Mouse (Mus musculus): ENCODE results near the gene Tcp11l2.

Tcp11l2 gene

GRCm38 (mm10) chr10:84608361-84608760 lies 31.9 kb downstream of the Tcp11l2 start:
- DNase-seq = peak; percentile 55

- peak; percentile 88 for DNase-seq
Observed at GRCm38 (mm10) chr10:84610324-84610723, 33.9 kb downstream of the Tcp11l2 start.

GRCm38 (mm10) chr10:84610783-84611182 lies 34.4 kb downstream of the Tcp11l2 start:
- peak; percentile 71 for DNase-seq

GRCm38 (mm10) chr10:84611664-84612063 lies 35.2 kb downstream of the Tcp11l2 start:
- peak; percentile 15 for DNase-seq

- peak; percentile 28 for DNase-seq
Observed at GRCm38 (mm10) chr10:84612281-84612680, 35.9 kb downstream of the Tcp11l2 start.

- DNase-seq = peak; percentile 84
Observed at GRCm38 (mm10) chr10:84613366-84613765, 36.9 kb downstream of the Tcp11l2 start.

- DNase-seq = peak; percentile 86
Observed at GRCm38 (mm10) chr10:84615076-84615475, 38.6 kb downstream of the Tcp11l2 start.

- DNase-seq = peak; percentile 99
Observed at GRCm38 (mm10) chr10:84621826-84622790, 45.7 kb downstream of the Tcp11l2 start, which contains the start of gene Polr3b. Gene Polr3b (plus strand): TSS chr10:84622292.

- no peak for DNase-seq
Observed at GRCm38 (mm10) chr10:84631182-84631581, 54.8 kb downstream of the Tcp11l2 start.

GRCm38 (mm10) chr10:84632005-84632404 lies 55.6 kb downstream of the Tcp11l2 start:
- DNase-seq = no peak

GRCm38 (mm10) chr10:84636656-84637055 lies 60.2 kb downstream of the Tcp11l2 start:
- DNase-seq = no peak

- peak; percentile 93 for DNase-seq
Observed at GRCm38 (mm10) chr10:84638382-84638781, 62.0 kb downstream of the Tcp11l2 start.

- DNase-seq = no peak
Observed at GRCm38 (mm10) chr10:84639525-84640287, 63.3 kb downstream of the Tcp11l2 start.

GRCm38 (mm10) chr10:84640861-84641260 lies 64.4 kb downstream of the Tcp11l2 start:
- DNase-seq = no peak

- DNase-seq = no peak
Observed at GRCm38 (mm10) chr10:84641576-84641975, 65.2 kb downstream of the Tcp11l2 start.

GRCm38 (mm10) chr10:84645940-84646339 lies 69.5 kb downstream of the Tcp11l2 start:
- DNase-seq = no peak

GRCm38 (mm10) chr10:84646506-84647102 lies 70.2 kb downstream of the Tcp11l2 start:
- DNase-seq = peak; percentile 95

GRCm38 (mm10) chr10:84647264-84647663 lies 70.8 kb downstream of the Tcp11l2 start:
- peak; percentile 89 for DNase-seq

- no peak for DNase-seq
Observed at GRCm38 (mm10) chr10:84648911-84649310, 72.5 kb downstream of the Tcp11l2 start.

- DNase-seq = peak; percentile 61
Observed at GRCm38 (mm10) chr10:84654029-84654428, 77.6 kb downstream of the Tcp11l2 start.

- DNase-seq = peak; percentile 76
Observed at GRCm38 (mm10) chr10:84654731-84655130, 78.3 kb downstream of the Tcp11l2 start.

GRCm38 (mm10) chr10:84656618-84657017 lies 80.2 kb downstream of the Tcp11l2 start:
- DNase-seq = peak; percentile 98
